Mouse (Mus musculus): ENCODE results near the gene Syne1. TPM values are rescaled to one million over a fixed set of nuclear protein-coding genes. Genes with fewer than 3 reads are reported as not detected.

Gene Syne1
- total and polyA plus RNA-seq, 3 experiments: 5.3 to 6.8 TPM; not detected in 1

GRCm38 (mm10) chr10:5528284-5528683 is 23.0 kb downstream of the Syne1 start:
- Histone ChIP-seq H3K4me1 (ENCODE audit: control insufficient read depth in 1 of 2, insufficient read depth in 2 of 2, low read length in 2 of 2) (no peaks in the 10 kb centered on the region), H3K27me3 (ENCODE audit: control insufficient read depth in 1 of 2, insufficient read depth in 2 of 2, low read length in 2 of 2) (no peaks in the 10 kb centered on the region; a peak in 3 of 4 replicates), H3K9me3 (replicated peaks; ENCODE audit: insufficient read depth, low read length) (no peaks in the 10 kb centered on the region), H3K27ac (ENCODE audit: control insufficient read depth, low read depth, low read length) (no peak overlapping the region), H3K79me2 (ENCODE audit: control insufficient read depth, insufficient read depth, low read length, poor library complexity) (no peaks in the 10 kb centered on the region), H3K9ac (ENCODE audit: control insufficient read depth, low read depth, low read length, poor library complexity, severe bottlenecking) (no peak overlapping the region), H3K4me3 (ENCODE audit: control insufficient read depth in 1 of 2, insufficient read depth in 1 of 2, low read depth in 2 of 2, low read length in 2 of 2) (no peak overlapping the region), H3K36me3 (ENCODE audit: control insufficient read depth in 1 of 2, insufficient read depth in 2 of 2, low read length in 2 of 2) (no peaks in the 10 kb centered on the region)
- no peak for TF ChIP-seq MEF2A (IDR thresholded peaks at IDR 0.05; ENCODE audit: extremely low read depth, insufficient replicate concordance, low read depth, low read length, poor library complexity, severe bottlenecking)
- no peak for TF ChIP-seq E2F4 (IDR thresholded peaks at IDR 0.05; ENCODE audit: borderline replicate concordance, low read depth, low read length)
- TF ChIP-seq MXI1 (IDR thresholded peaks at IDR 0.05; ENCODE audit: low read depth, low read length): no peak
- no peak for TF ChIP-seq ZMIZ1 (IDR thresholded peaks at IDR 0.05; ENCODE audit: low read depth, low read length)
- no peak for TF ChIP-seq RCOR1 (IDR thresholded peaks at IDR 0.05; ENCODE audit: low read depth, low read length)
- no peak for TF ChIP-seq UBTF (IDR thresholded peaks at IDR 0.05; ENCODE audit: borderline replicate concordance, insufficient read depth, low read depth, low read length)
- no peak for TF ChIP-seq CHD1 (IDR thresholded peaks at IDR 0.05; ENCODE audit: low read depth, low read length)
- TF ChIP-seq ZC3H11A (IDR thresholded peaks at IDR 0.05; ENCODE audit: low read depth, low read length): no peak
- no peak for TF ChIP-seq JUND (IDR thresholded peaks at IDR 0.05; ENCODE audit: low read depth, low read length)
- no peak for TF ChIP-seq MYB (IDR thresholded peaks at IDR 0.05; ENCODE audit: low read depth, low read length)
- no peak for TF ChIP-seq GABPA (IDR thresholded peaks at IDR 0.05; ENCODE audit: low read depth, low read length)
- no peak for TF ChIP-seq BHLHE40 (IDR thresholded peaks at IDR 0.05; ENCODE audit: borderline replicate concordance, low read depth, low read length)
- no peak for TF ChIP-seq HCFC1 (IDR thresholded peaks at IDR 0.05; ENCODE audit: low read depth, low read length)
- no peak for TF ChIP-seq NRF1 (IDR thresholded peaks at IDR 0.05; ENCODE audit: insufficient read depth, low read depth, low read length, poor library complexity, severe bottlenecking)
- no peak for TF ChIP-seq POLR2AphosphoS2 (IDR thresholded peaks at IDR 0.05; ENCODE audit: low read length)
- no peak for TF ChIP-seq ZKSCAN1 (IDR thresholded peaks at IDR 0.05; ENCODE audit: low read depth, low read length)
- no peak for TF ChIP-seq KAT2A (conservative IDR thresholded peaks at IDR 0.05; ENCODE audit: low read depth, low read length)
- TF ChIP-seq USF1 (IDR thresholded peaks at IDR 0.05; ENCODE audit: low read depth, low read length): no peak
- TF ChIP-seq CTCF (IDR thresholded peaks at IDR 0.05 in 2 of 3, conservative IDR thresholded peaks at IDR 0.05 in 1 of 3; ENCODE audit: control insufficient read depth in 1 of 3, insufficient read depth in 1 of 3, low read depth in 2 of 3, low read length in 3 of 3, poor library complexity in 1 of 3, severe bottlenecking in 1 of 3): no peak
- TF ChIP-seq TBP (IDR thresholded peaks at IDR 0.05; ENCODE audit: low read depth, low read length): no peak
- DNase-seq (ENCODE audit: low read depth, low spot score): no peak

- Histone ChIP-seq H3K79me2 (ENCODE audit: control insufficient read depth, insufficient read depth, low read length, poor library complexity) (no peaks in the 10 kb centered on the region), H3K4me3 (ENCODE audit: control insufficient read depth in 1 of 2, insufficient read depth in 1 of 2, low read depth in 2 of 2, low read length in 2 of 2) (no peak overlapping the region), H3K36me3 (ENCODE audit: control insufficient read depth in 1 of 2, insufficient read depth in 2 of 2, low read length in 2 of 2) (no peaks in the 10 kb centered on the region), H3K27ac (ENCODE audit: control insufficient read depth, low read depth, low read length) (no peak overlapping the region), H3K4me1 (ENCODE audit: control insufficient read depth in 1 of 2, insufficient read depth in 2 of 2, low read length in 2 of 2) (no peaks in the 10 kb centered on the region), H3K9ac (ENCODE audit: control insufficient read depth, low read depth, low read length, poor library complexity, severe bottlenecking) (no peak overlapping the region), H3K9me3 (replicated peaks; ENCODE audit: insufficient read depth, low read length) (no peaks in the 10 kb centered on the region), H3K27me3 (ENCODE audit: control insufficient read depth in 1 of 2, insufficient read depth in 2 of 2, low read length in 2 of 2) (no peaks in the 10 kb centered on the region; a peak in 2 of 4 replicates)
- no peak for DNase-seq (ENCODE audit: low read depth, low spot score)
- TF ChIP-seq ZKSCAN1 (IDR thresholded peaks at IDR 0.05; ENCODE audit: low read depth, low read length): no peak
- no peak for TF ChIP-seq HCFC1 (IDR thresholded peaks at IDR 0.05; ENCODE audit: low read depth, low read length)
- TF ChIP-seq KAT2A (conservative IDR thresholded peaks at IDR 0.05; ENCODE audit: low read depth, low read length): no peak
- TF ChIP-seq CHD1 (IDR thresholded peaks at IDR 0.05; ENCODE audit: low read depth, low read length): no peak
- no peak for TF ChIP-seq ZC3H11A (IDR thresholded peaks at IDR 0.05; ENCODE audit: low read depth, low read length)
- no peak for TF ChIP-seq SIN3A (IDR thresholded peaks at IDR 0.05; ENCODE audit: low read length)
- no peak for TF ChIP-seq POLR2AphosphoS5 (IDR thresholded peaks at IDR 0.05; ENCODE audit: borderline replicate concordance, low read depth, low read length)
- TF ChIP-seq MEF2A (IDR thresholded peaks at IDR 0.05; ENCODE audit: extremely low read depth, insufficient replicate concordance, low read depth, low read length, poor library complexity, severe bottlenecking): no peak
- no peak for TF ChIP-seq ELF1 (IDR thresholded peaks at IDR 0.05; ENCODE audit: low read depth, low read length)
- no peak for TF ChIP-seq BHLHE40 (IDR thresholded peaks at IDR 0.05; ENCODE audit: borderline replicate concordance, low read depth, low read length)
- TF ChIP-seq NRF1 (IDR thresholded peaks at IDR 0.05; ENCODE audit: insufficient read depth, low read depth, low read length, poor library complexity, severe bottlenecking): no peak
- TF ChIP-seq CHD2 (IDR thresholded peaks at IDR 0.05; ENCODE audit: low read length): no peak
- TF ChIP-seq ETS1 (IDR thresholded peaks at IDR 0.05; ENCODE audit: low read depth, low read length): no peak
- no peak for TF ChIP-seq TBP (IDR thresholded peaks at IDR 0.05; ENCODE audit: low read depth, low read length)
- TF ChIP-seq POLR2AphosphoS2 (IDR thresholded peaks at IDR 0.05; ENCODE audit: low read length): no peak
- no peak for TF ChIP-seq RCOR1 (IDR thresholded peaks at IDR 0.05; ENCODE audit: low read depth, low read length)
- TF ChIP-seq MAX (IDR thresholded peaks at IDR 0.05; ENCODE audit: low read length): no peak
- TF ChIP-seq MAFK (IDR thresholded peaks at IDR 0.05; ENCODE audit: borderline replicate concordance, low read depth, low read length): no peak
Measured at GRCm38 (mm10) chr10:5527634-5528033, 23.6 kb downstream of the Syne1 start.

Data from MEL (cell line).